8 mouse cellular contexts compared by ENCODE assay signal in genomic region chr3:142529597-142529996, GRCm38 (mm10). TPM values are rescaled to one million over a fixed set of nuclear protein-coding genes. Genes with fewer than 3 reads are reported as not detected.
A peak's percentile ranks its signal among the peaks of the same experiment; 100 is the strongest.
DNase-seq lines count a peak whose midpoint lies in the region; ATAC-seq and TF ChIP-seq lines count a peak whose summit lies in the region.

No protein-coding gene starts in this region.

- peak overlapping the region; percentile 63 for H3K4me3 ChIP-seq in heart, embryonic 12.5 days
- H3K4me3 ChIP-seq in G1E (ENCODE audit: low read depth, low read length) = peak overlapping the region; percentile 80; the same call in 1 of the 2 replicates
- no peak overlapping the region; the same call in 1 of the 2 replicates for H3K4me3 ChIP-seq in hindbrain, embryonic 11.5 days (ENCODE audit: low read depth, low read length)
- H3K4me3 ChIP-seq in megakaryocyte, embryonic 14.5 days (replicated peaks) = peak overlapping the region; percentile 99

- no peak for DNase-seq in heart, postnatal 36 days
- DNase-seq in G1E (ENCODE audit: low spot score) = no peak
- DNase-seq in hindbrain, embryonic 11.5 days (ENCODE audit: low spot score) = no peak
- no peak for DNase-seq in ovary, postnatal 14 days (ENCODE audit: low spot score)
- DNase-seq in spleen, postnatal 36 days (ENCODE audit: low spot score in 2 of 2) = no peak
- no peak for DNase-seq in ovary, adult 18-20 months (ENCODE audit: low spot score)

- intact Hi-C loops in heart, postnatal 36 days (cut with DNase I) = no loop called here

- H3K4me2 ChIP-seq in heart, embryonic 12.5 days = peak overlapping the region; percentile 91
- H3K4me2 ChIP-seq in hindbrain, embryonic 11.5 days (replicated peaks; ENCODE audit: low read depth, low read length) = peak overlapping the region; percentile 90

- no peaks in the 10 kb centered on the region for H3K9me3 ChIP-seq in heart, embryonic 12.5 days (replicated peaks)
- H3K9me3 ChIP-seq in G1E (replicated peaks) = no peaks in the 10 kb centered on the region
- H3K9me3 ChIP-seq in hindbrain, embryonic 11.5 days (ENCODE audit: control insufficient read depth, low read length) = no peaks in the 10 kb centered on the region
- H3K9me3 ChIP-seq in megakaryocyte, embryonic 14.5 days = no peaks in the 10 kb centered on the region

- 0 out of 2 replicates have a peak, but pooled peaks cover 5% of the 10 kb centered on the region for H3K27me3 ChIP-seq in heart, embryonic 12.5 days (replicated peaks)
- no peaks in the 10 kb centered on the region; the same call in 1 of the 2 replicates for H3K27me3 ChIP-seq in G1E (ENCODE audit: insufficient read depth, low read length)
- no peaks in the 10 kb centered on the region for H3K27me3 ChIP-seq in hindbrain, embryonic 11.5 days (ENCODE audit: control insufficient read depth, insufficient read depth, low read length)
- H3K27me3 ChIP-seq in megakaryocyte, embryonic 14.5 days (replicated peaks) = peaks cover 2% of the 10 kb centered on the region

- peak overlapping the region; percentile 62; the same call in 1 of the 2 replicates for H3K9ac ChIP-seq in heart, embryonic 12.5 days
- no peak overlapping the region for H3K9ac ChIP-seq in hindbrain, embryonic 11.5 days (ENCODE audit: low read depth, low read length)

- no peaks in the 10 kb centered on the region for H3K4me1 ChIP-seq in heart, embryonic 12.5 days (replicated peaks)
- H3K4me1 ChIP-seq in G1E (ENCODE audit: insufficient read depth, low read depth, low read length) = peaks cover 12% of the 10 kb centered on the region
- H3K4me1 ChIP-seq in hindbrain, embryonic 11.5 days (replicated peaks; ENCODE audit: control insufficient read depth, insufficient read depth, low read length) = 0 out of 2 replicates have a peak, but pooled peaks cover 2% of the 10 kb centered on the region
- H3K4me1 ChIP-seq in megakaryocyte, embryonic 14.5 days = peaks cover 34% of the 10 kb centered on the region

- no peaks in the 10 kb centered on the region for H3K36me3 ChIP-seq in heart, embryonic 12.5 days
- no peaks in the 10 kb centered on the region for H3K36me3 ChIP-seq in G1E (replicated peaks)
- H3K36me3 ChIP-seq in hindbrain, embryonic 11.5 days (ENCODE audit: control insufficient read depth, insufficient read depth, low read length) = no peaks in the 10 kb centered on the region
- peaks cover 5% of the 10 kb centered on the region for H3K36me3 ChIP-seq in megakaryocyte, embryonic 14.5 days (replicated peaks; ENCODE audit: low read length)

- no peak for ATAC-seq in heart, embryonic 12.5 days (ENCODE audit: insufficient number of reproducible peaks, low FRiP score)
- ATAC-seq in G1E (ENCODE audit: extremely low read depth, insufficient number of reproducible peaks, low FRiP score, poor library complexity, severe bottlenecking) = no peak
- ATAC-seq in hindbrain, embryonic 11.5 days (ENCODE audit: low FRiP score) = no peak

- 54% methylated on average over 2 of the region's 2 CpGs for WGBS in heart, embryonic 12.5 days
- WGBS in hindbrain, embryonic 11.5 days = 71% methylated on average over 2 of the region's 2 CpGs

- no peak for TF ChIP-seq CTCF in G1E (IDR thresholded peaks at IDR 0.05; ENCODE audit: low read depth, low read length)

- no peak overlapping the region for H3K27ac ChIP-seq in heart, embryonic 12.5 days (ENCODE audit: poor library complexity, severe bottlenecking)
- H3K27ac ChIP-seq in hindbrain, embryonic 11.5 days (ENCODE audit: low read depth, low read length) = no peak overlapping the region

RNA-seq across cellular contexts. Expression of gene Gbp7, which starts 0.5 kb away (rescaled TPM):
- polyA plus RNA-seq in heart, embryonic 12.5 days (2016; fragmentation: Nextera tagmentation; extraction: Ambion mirVana) = 1.4 and 1.8 TPM in 2 replicates
- 10 to 100 TPM in 1 of 2 experiments, 1 to 10 TPM in 1; 8.5 to 14.3 TPM for total RNA-seq in heart, postnatal 36 days (2021)
- total RNA-seq in G1E (2014; fragmentation: Nextera tagmentation) (11.2 and 12.3 TPM in 2 replicates), G1E (2017) (8.0 and 8.4 TPM in 2 replicates)
- 0.21 and 0.30 TPM in 2 replicates for polyA plus RNA-seq in G1E (2012)
- 1.5 and 2.3 TPM in 2 replicates for polyA plus RNA-seq in hindbrain, embryonic 11.5 days (2014; fragmentation: Nextera tagmentation; extraction: Ambion mirVana)
- 0.82 TPM in 1 of 2 replicates, not detected in the other for polyA plus RNA-seq in megakaryocyte, embryonic 14.5 days (2012; ENCODE audit: insufficient read depth, low replicate concordance)

RNA-seq across cellular contexts. Expression of gene Gbp3, which starts 30.2 kb away (rescaled TPM):
- 1.4 and 1.7 TPM in 2 replicates for polyA plus RNA-seq in heart, embryonic 12.5 days (2016; fragmentation: Nextera tagmentation; extraction: Ambion mirVana)
- 10 to 100 TPM; 15.1 to 23.8 TPM for total RNA-seq in heart, postnatal 36 days (2021)
- total RNA-seq in G1E (2014; fragmentation: Nextera tagmentation) = not detected in 2 replicates
- total RNA-seq in G1E (2017) = 0.12 and 0.27 TPM in 2 replicates
- polyA plus RNA-seq in G1E (2012) = not detected in 2 replicates
- polyA plus RNA-seq in hindbrain, embryonic 11.5 days (2014; fragmentation: Nextera tagmentation; extraction: Ambion mirVana) = 0.25 and 0.97 TPM in 2 replicates
- polyA plus RNA-seq in megakaryocyte, embryonic 14.5 days (2012; ENCODE audit: insufficient read depth, low replicate concordance) = 0.26 TPM in 1 of 2 replicates, not detected in the other

RNA-seq across cellular contexts. Expression of gene Gbp5, which starts 35.8 kb away (rescaled TPM):
- polyA plus RNA-seq in heart, embryonic 12.5 days (2016; fragmentation: Nextera tagmentation; extraction: Ambion mirVana) = 0.06 and 0.09 TPM in 2 replicates
- 10 to 100 TPM in 1 of 2 experiments, 1 to 10 TPM in 1; 6.7 to 11.9 TPM for total RNA-seq in heart, postnatal 36 days (2021)
- total RNA-seq in G1E (2014; fragmentation: Nextera tagmentation) (not detected in 2 replicates), G1E (2017) (0.05 and 0.12 TPM in 2 replicates)
- polyA plus RNA-seq in G1E (2012) = not detected in 2 replicates
- 0.19 TPM in 1 of 2 replicates, not detected in the other for polyA plus RNA-seq in hindbrain, embryonic 11.5 days (2014; fragmentation: Nextera tagmentation; extraction: Ambion mirVana)
- 0.45 TPM in 1 of 2 replicates, not detected in the other for polyA plus RNA-seq in megakaryocyte, embryonic 14.5 days (2012; ENCODE audit: insufficient read depth, low replicate concordance)
